Mouse (Mus musculus) kidney, embryonic 16.5 days (tissue): ENCODE results near the gene Caml. TPM values are rescaled to one million over a fixed set of nuclear protein-coding genes. Genes with fewer than 3 reads are reported as not detected.

Experiments used
- ATAC-seq: fragments of 200-750 bp; cut with Nextera tagmentation; 2 replicates; pipeline ENCODE4 v1.8.0; 2017; ENCODE audit warnings: moderate TSS enrichment; ENCODE audit not compliant: low FRiP score, low TSS enrichment
- H3K27ac ChIP-seq: fragments of 300-500 bp; sonication (generic); 2 replicates; pipeline ENCODE4 v1.5.1; 2014; ENCODE audit warnings: low read length
- H3K27me3 ChIP-seq: fragments of 300-500 bp; sonication (generic); 2 replicates; pipeline ENCODE4 v1.6.1; 2014; ENCODE audit warnings: low read length, control low read depth, mixed read lengths; ENCODE audit not compliant: insufficient read depth
- H3K36me3 ChIP-seq: fragments of 300-500 bp; sonication (generic); 2 replicates; pipeline ENCODE4 v1.6.1; 2014; ENCODE audit warnings: low read length, control low read depth, mixed read lengths; ENCODE audit not compliant: insufficient read depth
- H3K4me1 ChIP-seq: fragments of 300-500 bp; sonication (generic); 2 replicates; pipeline ENCODE4 v1.6.1; 2014; ENCODE audit warnings: low read length, control low read depth, mixed read lengths; ENCODE audit not compliant: insufficient read depth
- H3K4me2 ChIP-seq: fragments of 300-500 bp; sonication (generic); replicated peaks from 2 replicates; pipeline ENCODE4 v1.6.1; 2014; ENCODE audit warnings: low read depth, low read length
- H3K4me3 ChIP-seq: fragments of 300-500 bp; sonication (generic); 2 replicates; pipeline ENCODE4 v1.5.1; 2014; ENCODE audit warnings: mild to moderate bottlenecking, low read length
- H3K9ac ChIP-seq: fragments of 300-500 bp; sonication (generic); replicated peaks from 2 replicates; pipeline ENCODE4 v1.6.1; 2014; ENCODE audit warnings: low read length
- H3K9me3 ChIP-seq: fragments of 300-500 bp; sonication (generic); 2 replicates; pipeline ENCODE4 v1.6.1; 2016; ENCODE audit warnings: low read length, control low read depth
- WGBS: fragments of 180-500 bp; shearing (Covaris S2); extraction: QIAGEN DNeasy Blood & Tissue Kit; methylation state at CpG from one replicate; pipeline ENCODE4 v1.1.7; 2014; 5-methylcytosine and 5-hydroxymethylcytosine counted together
- polyA plus RNA-seq: library from polyadenylated mRNA; unstranded; fragments of >200 nt; fragmentation: Nextera tagmentation; extraction: Ambion mirVana; gene quantifications from 2 replicates; pipeline ENCODE4 v1.2.1, GENCODE M21; 2015

Gene Caml
- polyA plus RNA-seq, 1 experiment from 2014 or later, result 54.5 TPM

DNA sequence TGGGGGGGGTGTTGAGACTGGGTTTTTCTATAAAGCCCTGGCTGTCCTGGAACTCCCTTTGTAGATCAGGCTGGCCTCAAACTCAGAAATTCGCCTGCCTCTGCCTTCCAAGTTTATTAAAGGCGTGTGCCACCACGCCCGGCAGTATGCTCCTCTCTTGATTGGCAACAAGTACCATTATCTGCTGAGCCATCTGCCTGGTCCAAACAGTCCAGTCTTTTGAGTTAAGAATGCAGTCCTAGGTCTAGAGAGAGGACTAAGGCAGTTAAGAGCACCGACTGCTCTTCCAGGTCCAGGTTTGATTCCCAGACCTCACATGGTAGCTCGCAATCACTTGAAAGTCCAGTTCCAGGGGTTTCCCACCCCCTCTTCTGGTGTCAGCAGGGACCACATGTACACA, 28.2 kb downstream of the Caml start:
- Histone ChIP-seq H3K9me3 (no peaks in the 10 kb centered on the region), H3K4me3 (no peak overlapping the region), H3K27ac (no peak overlapping the region), H3K9ac (no peak overlapping the region), H3K27me3 (no peaks in the 10 kb centered on the region), H3K36me3 (peaks cover 91% of the 10 kb centered on the region), H3K4me2 (no peak overlapping the region), H3K4me1 (no peaks in the 10 kb centered on the region)
- ATAC-seq, result no peak
- 90% methylated on average over 6 of the region's 6 CpGs for WGBS

DNA sequence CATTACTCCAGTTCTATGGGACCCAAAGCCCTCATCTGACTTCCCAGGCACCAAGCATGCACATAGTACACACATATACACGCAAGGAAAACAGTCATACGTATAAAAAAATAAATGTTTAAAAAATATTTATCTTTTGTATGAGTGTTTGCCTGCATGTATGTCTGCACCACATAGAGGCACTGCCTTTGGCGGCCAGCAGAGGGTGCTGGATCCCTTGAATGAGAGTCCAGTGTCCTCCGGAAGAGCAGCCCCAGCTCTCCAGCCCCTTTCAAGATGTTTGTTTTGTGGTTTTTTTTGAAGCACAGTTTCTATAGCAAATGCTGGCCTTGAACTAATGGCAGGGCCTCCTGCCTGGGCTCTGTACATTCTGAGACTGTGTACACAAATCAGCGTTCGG, 45.7 kb downstream of the Caml start:
- no peaks in the 10 kb centered on the region for H3K27me3 ChIP-seq
- no peak overlapping the region for H3K9ac ChIP-seq
- ATAC-seq, result no peak
- H3K4me1 ChIP-seq, result no peaks in the 10 kb centered on the region
- H3K4me3 ChIP-seq, result no peak overlapping the region
- 89% methylated on average over 6 of the region's 6 CpGs for WGBS
- H3K4me2 ChIP-seq, result no peak overlapping the region
- peaks cover 83% of the 10 kb centered on the region for H3K36me3 ChIP-seq
- no peak overlapping the region for H3K27ac ChIP-seq
- no peaks in the 10 kb centered on the region for H3K9me3 ChIP-seq

DNA sequence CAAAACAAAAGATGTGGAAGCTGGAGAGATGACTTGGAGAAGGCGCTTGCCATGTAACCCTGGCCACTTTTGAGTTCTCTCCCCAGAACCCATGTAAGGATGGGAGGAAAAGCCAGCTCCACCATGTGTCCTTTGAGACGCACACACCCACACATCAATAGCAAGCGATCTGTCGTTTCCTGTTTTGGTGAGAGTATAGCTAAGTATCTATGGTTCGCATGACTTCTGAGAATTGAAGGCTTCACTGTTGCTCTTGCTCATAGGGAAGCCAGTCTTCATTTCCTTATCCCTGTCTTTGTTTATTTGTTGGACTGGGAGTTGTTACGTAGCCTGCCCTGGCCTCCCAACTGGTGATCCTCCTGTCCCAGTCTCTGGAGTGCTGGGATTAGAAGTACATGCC, 49.9 kb downstream of the Caml start:
- Histone ChIP-seq H3K9ac (no peak overlapping the region), H3K9me3 (no peaks in the 10 kb centered on the region), H3K36me3 (peaks cover 74% of the 10 kb centered on the region), H3K4me1 (no peaks in the 10 kb centered on the region), H3K4me2 (no peak overlapping the region), H3K27ac (no peak overlapping the region), H3K4me3 (no peak overlapping the region), H3K27me3 (no peaks in the 10 kb centered on the region)
- 91% methylated on average over 6 of the region's 6 CpGs for WGBS
- ATAC-seq, result no peak

DNA sequence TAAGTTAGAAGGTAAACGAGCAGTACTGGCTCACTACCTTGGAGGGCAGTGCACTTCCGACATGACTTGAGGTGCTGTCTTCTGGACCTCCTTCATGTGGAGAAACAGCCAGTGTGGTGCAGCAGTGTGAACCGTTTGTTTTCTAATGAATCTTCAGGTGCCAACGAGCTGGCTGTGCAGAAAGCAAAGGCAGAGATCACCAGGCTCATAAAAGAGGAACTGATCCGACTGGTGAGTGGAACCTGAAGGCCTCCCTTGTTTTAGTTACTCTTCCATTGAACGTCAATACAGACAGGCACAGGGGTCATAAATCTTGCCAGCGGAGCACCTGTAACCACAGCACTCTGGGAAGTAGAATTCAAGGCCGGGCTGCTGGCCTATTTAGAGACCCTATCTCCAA, 54.6 kb downstream of the Caml start:
- H3K4me2 ChIP-seq, result no peak overlapping the region
- 68% methylated on average over 8 of the region's 8 CpGs for WGBS
- H3K4me3 ChIP-seq, result no peak overlapping the region
- no peaks in the 10 kb centered on the region for H3K9me3 ChIP-seq
- ATAC-seq, result no peak
- no peaks in the 10 kb centered on the region for H3K4me1 ChIP-seq
- H3K9ac ChIP-seq, result no peak overlapping the region
- no peak overlapping the region for H3K27ac ChIP-seq
- no peaks in the 10 kb centered on the region for H3K27me3 ChIP-seq
- H3K36me3 ChIP-seq, result peaks cover 54% of the 10 kb centered on the region

Other genes with a start within 250 kb of the Caml start
- gene Slc34a1, start 224.8 kb upstream of the Caml start, polyA plus RNA-seq, result 366 and 385 TPM in 2 replicates
- gene Pfn3, start 207.8 kb upstream of the Caml start, polyA plus RNA-seq, result 0.46 TPM in 1 of 2 replicates, not detected in the other
- 0.28 and 0.79 TPM in 2 replicates for gene F12, start 196.2 kb upstream of the Caml start, polyA plus RNA-seq
- 17.4 and 25.6 TPM in 2 replicates for gene Grk6, start 177.9 kb upstream of the Caml start, polyA plus RNA-seq
- 0.37 and 0.59 TPM in 2 replicates for gene Prr7, start 158.7 kb upstream of the Caml start, polyA plus RNA-seq
- gene Dbn1, start 134.9 kb upstream of the Caml start, polyA plus RNA-seq, result 177 and 194 TPM in 2 replicates
- gene Pdlim7, start 109.3 kb upstream of the Caml start, polyA plus RNA-seq, result 162 and 169 TPM in 2 replicates
- 2.5 TPM in 2 replicates for gene Dok3, start 93.7 kb upstream of the Caml start, polyA plus RNA-seq
- gene Ddx41, start 86.3 kb upstream of the Caml start, polyA plus RNA-seq, result 89.1 and 91.6 TPM in 2 replicates
- 40.2 and 41.2 TPM in 2 replicates for gene Fam193b, start 51.9 kb upstream of the Caml start, polyA plus RNA-seq
- 175 and 177 TPM in 2 replicates for gene Tmed9, start 49.3 kb upstream of the Caml start, polyA plus RNA-seq
- 20.0 and 26.3 TPM in 2 replicates for gene B4galt7, start 23.1 kb upstream of the Caml start, polyA plus RNA-seq
- 37.5 and 39.7 TPM in 2 replicates for gene Ddx46, start 12.0 kb downstream of the Caml start, polyA plus RNA-seq
- gene B230219D22Rik, start 70.1 kb downstream of the Caml start, polyA plus RNA-seq, result 55.2 and 62.2 TPM in 2 replicates
- gene Txndc15, start 91.6 kb downstream of the Caml start, polyA plus RNA-seq, result 97.2 and 99.7 TPM in 2 replicates
- 52.5 and 52.7 TPM in 2 replicates for gene Pcbd2, start 104.4 kb downstream of the Caml start, polyA plus RNA-seq
- gene Catsper3, start 161.6 kb downstream of the Caml start, polyA plus RNA-seq, result 0.16 and 0.18 TPM in 2 replicates
- 0.36 and 2.1 TPM in 2 replicates for gene Pitx1, start 213.2 kb downstream of the Caml start, polyA plus RNA-seq